Mouse (Mus musculus) cortical plate, adult 2 months (tissue): ENCODE results near the gene Ndufs4.

ENCODE experiments used
- CTCF ChIP-seq: fragments of 200-500 bp; IDR thresholded peaks from 2 replicates; pipeline ENCODE4 v1.5.1; 2011; ENCODE audit warnings: mild to moderate bottlenecking, control low read depth, low read length; ENCODE audit not compliant: insufficient read depth; ENCODE audit errors: extremely low read depth
- POLR2A ChIP-seq: fragments of 200-500 bp; IDR thresholded peaks from 2 replicates; pipeline ENCODE4 v1.6.1; 2011; ENCODE audit warnings: mild to moderate bottlenecking, low read length, control low read depth; ENCODE audit not compliant: insufficient read depth; ENCODE audit errors: extremely low read depth

DNA sequence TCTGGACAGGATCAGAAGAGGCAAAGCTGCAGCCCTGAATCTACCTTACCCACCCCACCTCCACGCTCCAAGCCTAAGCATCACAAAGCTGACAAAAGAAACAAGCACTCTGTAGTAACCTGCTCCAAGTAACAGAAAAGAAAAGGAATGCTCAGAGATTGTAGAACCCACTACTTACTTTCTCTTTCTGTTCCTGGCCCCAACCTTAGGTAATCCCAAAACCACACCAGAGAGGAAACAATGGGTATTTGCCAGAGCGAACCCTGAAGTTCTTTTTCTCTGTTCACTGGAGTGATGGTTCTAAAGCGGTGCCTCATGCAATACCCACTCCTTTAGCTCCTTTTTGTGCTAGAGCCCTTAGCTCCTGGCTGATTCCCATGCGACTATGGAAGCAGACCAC is 11.5 kb downstream of the Ndufs4 start:
- TF ChIP-seq CTCF (no peak), POLR2A (no peak)
